Mouse (Mus musculus) liver, embryonic 11.5 days (tissue): ENCODE data around the gene Cdh6. TPM values are rescaled to one million over a fixed set of nuclear protein-coding genes. Genes with fewer than 3 reads are reported as not detected.

Source experiments
- ATAC-seq: fragments of 200-750 bp; cut with Nextera tagmentation; replicated peaks from 2 replicates; pipeline ENCODE4 v1.8.0; 2017; ENCODE audit warnings: moderate number of reproducible peaks, mild to moderate bottlenecking, moderate TSS enrichment, moderate library complexity; ENCODE audit not compliant: low FRiP score
- DNase-seq: peaks from one replicate; pipeline ENCODE4 v3.0.0-alpha.2; 2017; ENCODE audit warnings: low spot score
- H3K27ac ChIP-seq: fragments of 300-500 bp; sonication (generic); 2 replicates; pipeline ENCODE4 v1.5.1; 2014; ENCODE audit warnings: mild to moderate bottlenecking, low read depth, low read length, control low read depth
- H3K27me3 ChIP-seq: fragments of 300-500 bp; sonication (generic); replicated peaks from 2 replicates; pipeline ENCODE4 v1.6.1; 2014; ENCODE audit warnings: low read length, mixed read lengths; ENCODE audit not compliant: control insufficient read depth, insufficient read depth
- H3K36me3 ChIP-seq: fragments of 300-500 bp; sonication (generic); 2 replicates; pipeline ENCODE4 v1.6.1; 2014; ENCODE audit warnings: mild to moderate bottlenecking, low read length, moderate library complexity, mixed read lengths; ENCODE audit not compliant: control insufficient read depth, insufficient read depth
- H3K4me1 ChIP-seq: fragments of 300-500 bp; sonication (generic); replicated peaks from 2 replicates; pipeline ENCODE4 v1.6.1; 2014; ENCODE audit warnings: low read length, mixed read lengths; ENCODE audit not compliant: control insufficient read depth, insufficient read depth
- H3K4me2 ChIP-seq: fragments of 300-500 bp; sonication (generic); 2 replicates; pipeline ENCODE4 v1.6.1; 2014; ENCODE audit warnings: mild to moderate bottlenecking, control low read depth, moderate library complexity
- H3K4me3 ChIP-seq: fragments of 300-500 bp; sonication (generic); 2 replicates; pipeline ENCODE4 v1.5.1; 2014; ENCODE audit warnings: low read depth, low read length, control low read depth
- H3K9ac ChIP-seq: fragments of 300-500 bp; sonication (generic); 2 replicates; pipeline ENCODE4 v1.6.1; 2014; ENCODE audit warnings: low read depth, low read length, control low read depth
- H3K9me3 ChIP-seq: fragments of 300-500 bp; sonication (generic); 2 replicates; pipeline ENCODE4 v1.6.1; 2016; ENCODE audit warnings: low read length, inconsistent platforms, mixed read lengths; ENCODE audit not compliant: control insufficient read depth
- WGBS: fragments of 180-500 bp; shearing (Covaris S2); extraction: QIAGEN DNeasy Blood & Tissue Kit; methylation state at CpG from one replicate; pipeline ENCODE4 v1.1.7; 2014; 5-methylcytosine and 5-hydroxymethylcytosine counted together
- polyA plus RNA-seq: library from polyadenylated mRNA; unstranded; fragments of >200 nt; fragmentation: Nextera tagmentation; extraction: Ambion mirVana; gene quantifications from 2 replicates; pipeline ENCODE4 v1.2.1, GENCODE M21; 2014

Gene Cdh6
- polyA plus RNA-seq, 1 experiment from 2014 or later: 0.92 TPM

GRCm38 (mm10) chr15:13005934-13006333 is 167.5 kb downstream of the Cdh6 start:
- H3K36me3 ChIP-seq: no peaks in the 10 kb centered on the region
- no peak overlapping the region for H3K4me3 ChIP-seq
- no peaks in the 10 kb centered on the region for H3K9me3 ChIP-seq
- no peaks in the 10 kb centered on the region for H3K4me1 ChIP-seq
- 71% methylated on average over 13 of the region's 13 CpGs for WGBS
- ATAC-seq: no peak
- H3K9ac ChIP-seq: no peak overlapping the region
- H3K27me3 ChIP-seq: no peaks in the 10 kb centered on the region
- H3K4me2 ChIP-seq: no peak overlapping the region
- no peak for DNase-seq
- H3K27ac ChIP-seq: no peak overlapping the region

GRCm38 (mm10) chr15:13001549-13001948 is 171.9 kb downstream of the Cdh6 start:
- H3K4me2 ChIP-seq: no peak overlapping the region

DNA sequence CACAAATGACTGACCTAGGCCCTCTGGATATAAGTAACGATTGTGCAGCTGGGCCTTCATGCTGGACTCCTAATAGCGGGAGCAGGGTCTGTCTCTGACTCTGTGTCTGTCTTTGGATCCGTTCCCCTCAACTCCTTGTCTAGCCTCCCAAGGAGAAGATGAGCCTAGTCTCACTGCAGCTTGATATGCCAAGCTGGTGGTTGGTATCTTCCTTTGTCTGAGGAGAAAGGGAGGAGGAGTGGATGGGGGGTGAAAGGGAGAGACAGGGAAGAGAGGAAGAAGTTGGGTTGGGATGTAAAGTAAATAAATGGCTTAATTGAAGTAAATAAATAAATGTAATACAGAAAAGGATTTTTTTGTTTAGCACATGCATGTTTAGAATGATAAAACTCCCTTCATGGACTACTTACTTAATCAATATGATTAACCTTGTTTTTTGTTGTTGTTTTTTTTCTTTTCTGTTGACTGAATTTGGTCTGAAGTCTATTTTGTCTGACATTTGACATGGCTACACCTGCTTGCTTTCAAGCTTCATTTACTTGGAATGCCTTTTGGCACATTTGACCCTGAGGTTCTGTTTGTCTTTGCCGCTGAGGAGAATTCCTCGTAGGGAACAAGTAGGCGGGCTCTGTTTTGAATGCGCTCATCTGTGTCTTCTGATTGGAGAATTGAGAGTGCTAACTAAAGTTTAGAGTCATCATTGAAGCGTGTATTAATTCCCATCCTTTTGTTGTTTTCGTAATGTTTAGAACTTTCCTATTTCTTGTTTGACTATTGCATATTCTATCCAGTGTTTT is 178.7 kb downstream of the Cdh6 start:
- no peak overlapping the region for H3K9ac ChIP-seq
- no peak for DNase-seq
- H3K4me2 ChIP-seq: no peak overlapping the region
- ATAC-seq: no peak
- H3K36me3 ChIP-seq: no peaks in the 10 kb centered on the region
- H3K27ac ChIP-seq: no peak overlapping the region
- no peaks in the 10 kb centered on the region; the same call in 1 of the 2 replicates for H3K9me3 ChIP-seq
- H3K4me3 ChIP-seq: no peak overlapping the region
- whole genome bisulfite sequencing: 78% methylated on average over 9 of the region's 9 CpGs
- no peaks in the 10 kb centered on the region for H3K27me3 ChIP-seq
- no peaks in the 10 kb centered on the region for H3K4me1 ChIP-seq

More at GRCm38 (mm10) chr15:13001549-13001948, 171.9 kb downstream of the Cdh6 start:
- Histone ChIP-seq H3K9me3 (no peaks in the 10 kb centered on the region), H3K4me3 (no peak overlapping the region), H3K27me3 (no peaks in the 10 kb centered on the region), H3K36me3 (no peaks in the 10 kb centered on the region), H3K27ac (no peak overlapping the region), H3K9ac (no peak overlapping the region), H3K4me1 (no peaks in the 10 kb centered on the region)
- WGBS: 74% methylated on average over 7 of the region's 7 CpGs
- no peak for ATAC-seq
- no peak for DNase-seq
